Mouse (Mus musculus) right cerebral cortex, adult 18-20 months (tissue): ENCODE measurements at regions not wholly inside any gene's neighbourhood (a gene's known extent, or its start where the extent isn't known, plus 50 kb on each side); places are given as distances from the start of the nearest gene placed in this dataset.

Experiments
- DNase-seq: peaks from one replicate; pipeline ENCODE4 v3.0.0; 2022; ENCODE audit warnings: mixed read lengths

- DNase-seq, result peak; percentile 3
Observed at GRCm38 (mm10) chr7:36420741-36421140, 277.2 kb upstream of the Tshz3 start.

GRCm38 (mm10) chr7:36449181-36449915 lies 248.6 kb upstream of the Tshz3 start:
- peak; percentile 79 for DNase-seq

GRCm38 (mm10) chr7:36453816-36454215 lies 244.1 kb upstream of the Tshz3 start:
- DNase-seq, result no peak

GRCm38 (mm10) chr7:36456080-36456479 lies 241.8 kb upstream of the Tshz3 start:
- peak; percentile 14 for DNase-seq

- DNase-seq, result no peak
Observed at GRCm38 (mm10) chr7:36462422-36462833, 235.5 kb upstream of the Tshz3 start.

GRCm38 (mm10) chr7:36469386-36469785 lies 228.5 kb upstream of the Tshz3 start:
- no peak for DNase-seq

- DNase-seq, result no peak
Observed at GRCm38 (mm10) chr7:36473532-36473931, 224.4 kb upstream of the Tshz3 start.

GRCm38 (mm10) chr7:36476434-36476833 lies 221.5 kb upstream of the Tshz3 start:
- DNase-seq, result no peak

- DNase-seq, result no peak
Observed at GRCm38 (mm10) chr7:36476851-36477644, 220.9 kb upstream of the Tshz3 start.

GRCm38 (mm10) chr7:36488155-36488554 lies 209.8 kb upstream of the Tshz3 start:
- DNase-seq, result no peak

GRCm38 (mm10) chr7:36491173-36491581 lies 206.7 kb upstream of the Tshz3 start:
- DNase-seq, result no peak

- DNase-seq, result no peak
Observed at GRCm38 (mm10) chr7:36504010-36504875, 193.7 kb upstream of the Tshz3 start.

- no peak for DNase-seq
Observed at GRCm38 (mm10) chr7:36507895-36508431, 190.0 kb upstream of the Tshz3 start.

GRCm38 (mm10) chr7:36513680-36514079 lies 184.2 kb upstream of the Tshz3 start:
- no peak for DNase-seq

GRCm38 (mm10) chr7:36516094-36516663 lies 181.7 kb upstream of the Tshz3 start:
- no peak for DNase-seq

GRCm38 (mm10) chr7:36519027-36519426 lies 178.9 kb upstream of the Tshz3 start:
- no peak for DNase-seq

GRCm38 (mm10) chr7:36522960-36523359 lies 175.0 kb upstream of the Tshz3 start:
- DNase-seq, result no peak

GRCm38 (mm10) chr7:36526148-36526547 lies 171.8 kb upstream of the Tshz3 start:
- no peak for DNase-seq

- no peak for DNase-seq
Observed at GRCm38 (mm10) chr7:36526692-36527091, 171.2 kb upstream of the Tshz3 start.

GRCm38 (mm10) chr7:36529504-36530065 lies 168.3 kb upstream of the Tshz3 start:
- DNase-seq, result no peak

GRCm38 (mm10) chr7:36531559-36531958 lies 166.4 kb upstream of the Tshz3 start:
- DNase-seq, result no peak

- DNase-seq, result no peak
Observed at GRCm38 (mm10) chr7:36538111-36538510, 159.8 kb upstream of the Tshz3 start.
